Mouse (Mus musculus) neural tube, embryonic 11.5 days (tissue): Measurements from ENCODE around the gene Cfap298. TPM values are rescaled to one million over a fixed set of nuclear protein-coding genes. Genes with fewer than 3 reads are reported as not detected.

Experiments used
- ATAC-seq: fragments of 200-750 bp; cut with Nextera tagmentation; 2 replicates; pipeline ENCODE4 v1.8.0; 2017; ENCODE audit warnings: moderate number of reproducible peaks, mild to moderate bottlenecking, moderate TSS enrichment, moderate library complexity; ENCODE audit not compliant: insufficient read depth, low FRiP score, low TSS enrichment
- DNase-seq: peaks from one replicate; pipeline ENCODE4 v3.0.0-alpha.2; 2015; ENCODE audit warnings: low spot score
- H3K27ac ChIP-seq: fragments of 300-500 bp; sonication (generic); 2 replicates; pipeline ENCODE4 v1.5.1; 2014; ENCODE audit warnings: low read depth, mild to moderate bottlenecking, low read length
- H3K27me3 ChIP-seq: fragments of 300-500 bp; sonication (generic); 2 replicates; pipeline ENCODE4 v1.6.1; 2014; ENCODE audit warnings: mild to moderate bottlenecking, low read length, mixed read lengths; ENCODE audit not compliant: control insufficient read depth, insufficient read depth
- H3K36me3 ChIP-seq: fragments of 300-500 bp; sonication (generic); 2 replicates; pipeline ENCODE4 v1.6.1; 2014; ENCODE audit warnings: mild to moderate bottlenecking, low read length, moderate library complexity, mixed read lengths; ENCODE audit not compliant: control insufficient read depth, insufficient read depth
- H3K4me1 ChIP-seq: fragments of 300-500 bp; sonication (generic); 2 replicates; pipeline ENCODE4 v1.6.1; 2014; ENCODE audit warnings: low read length, mixed read lengths; ENCODE audit not compliant: control insufficient read depth, insufficient read depth
- H3K4me2 ChIP-seq: fragments of 300-500 bp; sonication (generic); 2 replicates; pipeline ENCODE4 v1.6.1; 2014; ENCODE audit warnings: low read depth, mild to moderate bottlenecking, moderate library complexity
- H3K4me3 ChIP-seq: fragments of 300-500 bp; sonication (generic); 2 replicates; pipeline ENCODE4 v1.5.1; 2014; ENCODE audit warnings: low read depth, low read length
- H3K9ac ChIP-seq: fragments of 300-500 bp; sonication (generic); 2 replicates; pipeline ENCODE4 v1.6.1; 2014; ENCODE audit warnings: mild to moderate bottlenecking, low read length
- H3K9me3 ChIP-seq: fragments of 300-500 bp; sonication (generic); 2 replicates; pipeline ENCODE4 v1.6.1; 2016; ENCODE audit warnings: low read length; ENCODE audit not compliant: control insufficient read depth
- WGBS: fragments of 180-500 bp; shearing (Covaris S2); extraction: QIAGEN DNeasy Blood & Tissue Kit; methylation state at CpG from one replicate; pipeline ENCODE4 v1.1.7; 2014; 5-methylcytosine and 5-hydroxymethylcytosine counted together
- microRNA-seq: library from miRNA; unstranded; fragments of <30 nt; microRNA quantifications from one replicate; pipeline ENCODE4, GENCODE M21; 2016
- polyA plus RNA-seq: library from polyadenylated mRNA; unstranded; fragments of >200 nt; fragmentation: Nextera tagmentation; extraction: Ambion mirVana; gene quantifications from 2 replicates; pipeline ENCODE4 v1.2.1, GENCODE M21; 2014

Cfap298 gene
- polyA plus RNA-seq, 1 experiment from 2014 or later, result 47.9 TPM

DNA sequence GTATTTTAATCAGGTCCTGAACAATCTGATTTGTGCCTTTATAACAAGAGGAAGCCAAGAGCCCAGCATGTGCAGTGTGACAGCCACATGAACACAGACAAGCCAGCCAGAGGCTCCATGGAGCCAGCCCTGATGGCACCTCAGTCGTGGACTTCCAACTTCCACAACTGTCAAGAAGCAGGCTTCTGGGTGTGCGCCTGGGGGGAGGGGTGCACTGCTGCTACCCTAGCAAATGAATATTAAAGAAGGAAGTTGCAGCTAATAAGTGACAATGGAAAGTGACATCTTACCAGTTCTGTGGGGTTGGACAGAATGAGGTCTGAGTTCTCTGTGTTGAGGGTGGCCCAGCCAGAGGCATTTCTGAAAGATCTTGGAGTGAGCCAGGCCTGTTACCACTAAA, 49.6 kb downstream of the Cfap298 start:
- Histone ChIP-seq H3K4me1 (no peaks in the 10 kb centered on the region), H3K36me3 (no peaks in the 10 kb centered on the region), H3K27me3 (no peaks in the 10 kb centered on the region), H3K9ac (no peak overlapping the region; the same call in 1 of the 2 replicates), H3K9me3 (no peaks in the 10 kb centered on the region), H3K27ac (no peak overlapping the region), H3K4me2 (no peak overlapping the region), H3K4me3 (no peak overlapping the region)
- WGBS, result 76% methylated on average over 2 of the region's 2 CpGs
- DNase-seq, result no peak
- no peak for ATAC-seq

DNA sequence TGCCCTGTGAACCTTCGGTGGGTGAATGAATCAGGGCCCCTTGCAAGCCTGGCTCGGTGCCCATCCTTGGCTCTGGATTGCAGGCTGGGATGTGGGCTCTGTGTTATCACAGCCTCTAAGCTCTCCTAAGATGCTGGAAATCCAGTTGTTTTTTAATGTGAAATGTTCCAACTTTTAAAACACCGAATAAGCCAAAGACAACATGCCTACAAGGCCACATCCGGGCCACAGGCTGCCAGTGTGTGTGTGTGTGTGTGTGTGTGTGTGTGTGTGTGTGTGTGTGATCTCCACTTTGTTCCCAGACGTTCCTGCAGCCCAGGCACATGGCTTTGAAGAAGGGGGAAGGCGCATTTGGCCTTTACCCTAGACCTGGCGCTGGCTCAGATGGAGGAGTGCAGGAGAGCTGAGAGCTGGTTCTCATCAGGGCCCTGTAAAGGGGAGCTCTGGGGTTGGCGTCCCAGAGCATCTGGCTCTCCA, 52.4 kb downstream of the Cfap298 start:
- no peaks in the 10 kb centered on the region for H3K9me3 ChIP-seq
- no peak overlapping the region for H3K9ac ChIP-seq
- WGBS, result 61% methylated on average over 8 of the region's 8 CpGs
- no peaks in the 10 kb centered on the region for H3K4me1 ChIP-seq
- DNase-seq (no peak), ATAC-seq (no peak)
- no peak overlapping the region for H3K4me2 ChIP-seq
- no peaks in the 10 kb centered on the region for H3K27me3 ChIP-seq
- no peak overlapping the region for H3K4me3 ChIP-seq
- H3K27ac ChIP-seq, result no peak overlapping the region
- no peaks in the 10 kb centered on the region for H3K36me3 ChIP-seq

DNA sequence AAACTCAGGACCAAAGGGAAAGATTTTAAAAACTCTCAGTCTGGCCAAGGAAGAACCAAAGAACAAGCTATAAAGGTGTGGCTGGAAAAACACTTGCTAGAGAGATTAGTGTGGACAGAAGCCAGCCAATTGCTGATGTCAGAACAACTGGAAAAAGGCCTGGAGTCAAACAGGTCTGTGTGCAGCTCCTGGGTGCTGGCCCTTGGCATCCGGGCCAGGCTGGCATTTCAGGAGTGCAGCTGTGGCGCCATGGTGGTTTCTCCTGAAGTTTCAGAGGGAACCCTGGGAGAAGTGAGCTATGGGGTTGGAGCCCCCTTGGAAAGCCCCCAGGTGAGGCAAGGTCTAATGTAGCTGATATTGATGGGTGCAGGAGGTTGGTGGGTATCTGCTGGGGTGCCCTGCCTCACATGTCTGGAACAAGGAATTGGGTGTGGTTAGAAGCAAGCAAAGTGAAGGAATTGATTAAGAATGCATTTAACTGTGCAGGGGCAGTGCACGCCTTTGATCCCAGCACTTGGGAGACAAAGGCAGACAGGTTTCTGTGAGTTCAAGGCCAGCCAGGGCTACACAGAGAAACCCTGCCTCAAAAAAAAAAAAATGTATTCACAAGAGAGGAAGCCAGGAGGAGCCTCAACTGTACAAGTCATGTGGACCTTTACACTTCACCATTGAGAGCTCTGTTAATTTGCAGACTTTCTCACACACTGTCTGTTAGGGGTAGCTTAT, 56.6 kb downstream of the Cfap298 start:
- no peaks in the 10 kb centered on the region for H3K9me3 ChIP-seq
- no peaks in the 10 kb centered on the region for H3K27me3 ChIP-seq
- no peak overlapping the region for H3K4me3 ChIP-seq
- H3K4me1 ChIP-seq, result no peaks in the 10 kb centered on the region
- 86% methylated on average over 3 of the region's 3 CpGs for WGBS
- DNase-seq (no peak), ATAC-seq (no peak)
- no peaks in the 10 kb centered on the region for H3K36me3 ChIP-seq
- H3K27ac ChIP-seq, result no peak overlapping the region
- H3K4me2 ChIP-seq, result no peak overlapping the region
- no peak overlapping the region for H3K9ac ChIP-seq

Small RNA genes within 50 kb of the gene (microRNA-seq; reads per million reads assigned to microRNA genes)
- not detected for gene Gm22933

Other genes starting within 250 kb of the Cfap298 start
- 63.6 TPM in 2 replicates for gene Mis18a, start 207.7 kb downstream of the Cfap298 start, polyA plus RNA-seq
- 0.32 and 0.38 TPM in 2 replicates for gene Mrap, start 196.9 kb downstream of the Cfap298 start, polyA plus RNA-seq
- 12.8 and 14.0 TPM in 2 replicates for gene Urb1, start 124.7 kb downstream of the Cfap298 start, polyA plus RNA-seq
- 0.73 and 0.95 TPM in 2 replicates for gene Eva1c, start 108.4 kb downstream of the Cfap298 start, polyA plus RNA-seq
- gene Synj1, start 76.2 kb upstream of the Cfap298 start, polyA plus RNA-seq, result 28.9 and 29.8 TPM in 2 replicates
- gene Paxbp1, start 109.4 kb upstream of the Cfap298 start, polyA plus RNA-seq, result 83.5 and 88.1 TPM in 2 replicates
- gene 4932438H23Rik, start 160.0 kb upstream of the Cfap298 start, polyA plus RNA-seq, result 0.15 TPM in 1 of 2 replicates, not detected in the other